Mouse (Mus musculus) neural tube, embryonic 12.5 days (tissue): ENCODE measurements around the gene Prlh. TPM values are rescaled to one million over a fixed set of nuclear protein-coding genes. Genes with fewer than 3 reads are reported as not detected.
A peak's percentile ranks its signal among the peaks of the same experiment; 100 is the strongest.

Experiments used
- ATAC-seq: fragments of 200-750 bp; cut with Nextera tagmentation; 2 replicates; pipeline ENCODE4 v1.8.0; 2017; ENCODE audit warnings: low read depth, mild to moderate bottlenecking, moderate TSS enrichment, moderate library complexity; ENCODE audit not compliant: low FRiP score
- H3K27ac ChIP-seq: fragments of 300-500 bp; sonication (generic); 2 replicates; pipeline ENCODE4 v1.5.1; 2016
- H3K27me3 ChIP-seq: fragments of 300-500 bp; sonication (generic); replicated peaks from 2 replicates; pipeline ENCODE4 v1.6.1; 2016; ENCODE audit warnings: mild to moderate bottlenecking
- H3K36me3 ChIP-seq: fragments of 300-500 bp; sonication (generic); 2 replicates; pipeline ENCODE4 v1.6.1; 2016; ENCODE audit warnings: mild to moderate bottlenecking
- H3K4me1 ChIP-seq: fragments of 300-500 bp; sonication (generic); 2 replicates; pipeline ENCODE4 v1.6.1; 2016
- H3K4me2 ChIP-seq: fragments of 300-500 bp; sonication (generic); replicated peaks from 2 replicates; pipeline ENCODE4 v1.6.1; 2016; ENCODE audit warnings: mild to moderate bottlenecking
- H3K4me3 ChIP-seq: fragments of 300-500 bp; sonication (generic); 2 replicates; pipeline ENCODE4 v1.5.1; 2016
- H3K9ac ChIP-seq: fragments of 300-500 bp; sonication (generic); 2 replicates; pipeline ENCODE4 v1.6.1; 2016; ENCODE audit warnings: mild to moderate bottlenecking
- H3K9me3 ChIP-seq: fragments of 300-500 bp; sonication (generic); 2 replicates; pipeline ENCODE4 v1.6.1; 2016; ENCODE audit warnings: mild to moderate bottlenecking
- WGBS: fragments of 180-500 bp; shearing (Covaris S2); methylation state at CpG from one replicate; pipeline ENCODE4 v1.1.7; 2016; 5-methylcytosine and 5-hydroxymethylcytosine counted together
- polyA plus RNA-seq: library from polyadenylated mRNA; unstranded; fragments of >200 nt; fragmentation: Nextera tagmentation; extraction: Ambion mirVana; gene quantifications from 2 replicates; pipeline ENCODE4 v1.2.1, GENCODE M21; 2016

Gene Prlh
- polyA plus RNA-seq, result not detected in 2 replicates

DNA sequence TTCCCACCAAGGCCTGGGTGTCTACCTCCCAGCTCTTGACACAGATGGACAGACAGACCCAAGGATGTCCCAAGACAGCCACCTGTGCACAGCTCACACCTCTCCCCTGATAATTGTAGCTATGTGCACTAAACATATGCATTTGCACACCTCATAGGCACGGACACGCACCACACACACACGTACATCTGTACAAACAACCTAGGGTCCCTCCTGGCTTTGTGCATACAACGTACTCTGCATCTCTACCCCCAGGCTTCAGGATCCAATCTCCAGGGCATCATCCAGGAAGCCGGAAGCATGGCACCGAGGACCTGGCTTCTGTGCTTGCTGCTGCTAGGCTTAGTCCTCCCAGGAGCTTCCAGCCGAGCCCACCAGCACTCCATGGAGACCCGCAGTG is at the start of gene Prlh:
TSS of gene Prlh (plus strand) at position 301 of the 400 bp plus-strand sequence.
- ATAC-seq, result no peak
- no peak within 1 kb of the TSS for H3K4me3 ChIP-seq
- no peaks in the 10 kb centered on the region for H3K27me3 ChIP-seq
- H3K27ac ChIP-seq, result no peak within 1 kb of the TSS
- no peaks in the 10 kb centered on the region for H3K9me3 ChIP-seq
- H3K36me3 ChIP-seq, result no peaks in the 10 kb centered on the region
- no peaks in the 10 kb centered on the region for H3K4me1 ChIP-seq
- H3K9ac ChIP-seq, result no peak within 1 kb of the TSS
- no peak within 1 kb of the TSS for H3K4me2 ChIP-seq
- WGBS, result 82% methylated on average over 8 of the region's 8 CpGs

DNA sequence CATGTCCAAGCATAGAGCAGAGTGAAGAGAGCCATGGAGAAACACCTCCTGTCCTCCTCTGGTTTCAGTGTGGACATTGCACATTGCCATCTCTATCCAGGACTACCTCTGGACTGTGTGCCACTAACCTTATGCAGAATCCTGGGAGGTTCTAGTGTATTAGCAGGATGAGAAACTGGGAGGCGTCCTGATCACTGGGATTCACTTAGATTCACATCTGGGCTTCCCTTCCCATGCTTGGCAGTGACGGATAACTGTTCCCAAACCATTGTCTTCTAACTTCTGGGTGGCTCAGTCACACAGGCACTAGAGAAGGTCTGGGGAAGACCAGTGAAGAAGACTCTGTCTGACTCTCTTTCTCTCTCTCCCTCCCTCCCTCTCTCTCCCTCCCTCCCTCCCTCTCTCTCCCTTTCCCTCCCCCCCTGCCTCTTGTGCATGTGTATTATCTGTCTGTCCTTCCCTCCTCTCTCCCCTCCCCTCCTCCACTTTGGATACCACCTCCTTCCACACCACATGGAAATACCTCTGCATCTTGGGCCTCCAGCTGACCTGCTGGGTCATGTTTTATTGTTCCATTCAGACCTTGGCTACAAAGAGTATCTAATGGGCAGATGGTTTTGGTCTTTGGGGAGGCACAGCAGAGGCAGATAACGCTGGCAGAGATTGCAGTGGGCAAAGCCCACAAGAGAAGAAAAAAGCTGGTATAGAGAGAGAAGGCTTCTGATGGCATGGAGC is 49.5 kb upstream of the Prlh start:
- Histone ChIP-seq H3K27me3 (no peaks in the 10 kb centered on the region), H3K4me2 (no peak overlapping the region), H3K9me3 (no peaks in the 10 kb centered on the region), H3K4me1 (0 out of 2 replicates have a peak, but pooled peaks cover 4% of the 10 kb centered on the region), H3K4me3 (no peak overlapping the region), H3K36me3 (no peaks in the 10 kb centered on the region), H3K27ac (no peak overlapping the region), H3K9ac (no peak overlapping the region)
- ATAC-seq, result no peak
- 44% methylated on average over 3 of the region's 3 CpGs for WGBS

DNA sequence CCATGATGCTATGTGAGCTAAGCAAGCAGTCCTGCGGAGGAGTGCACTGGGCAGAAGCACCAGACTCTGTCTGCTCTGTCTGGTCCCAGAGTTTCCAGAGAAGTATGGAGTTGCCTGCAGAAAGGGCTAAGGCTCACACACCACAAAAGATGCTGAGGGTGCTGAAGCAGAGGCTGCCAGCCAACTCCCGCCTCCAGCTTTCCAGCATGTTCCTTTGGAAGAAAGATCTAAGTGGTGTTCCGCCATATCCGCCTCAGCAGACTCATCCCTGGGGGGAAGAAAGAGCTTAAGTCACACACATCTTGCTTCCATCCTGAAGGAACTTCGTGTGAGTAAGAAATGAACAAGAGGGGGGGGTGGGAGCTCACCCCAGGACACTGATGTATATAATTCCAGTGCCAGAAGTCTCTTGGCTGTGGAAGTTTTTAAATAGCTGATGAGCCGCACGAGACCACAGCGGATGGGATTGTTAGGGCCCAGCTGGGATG is 48.9 kb upstream of the Prlh start:
- H3K4me2 ChIP-seq, result no peak overlapping the region
- no peaks in the 10 kb centered on the region for H3K36me3 ChIP-seq
- no peak overlapping the region for H3K27ac ChIP-seq

DNA sequence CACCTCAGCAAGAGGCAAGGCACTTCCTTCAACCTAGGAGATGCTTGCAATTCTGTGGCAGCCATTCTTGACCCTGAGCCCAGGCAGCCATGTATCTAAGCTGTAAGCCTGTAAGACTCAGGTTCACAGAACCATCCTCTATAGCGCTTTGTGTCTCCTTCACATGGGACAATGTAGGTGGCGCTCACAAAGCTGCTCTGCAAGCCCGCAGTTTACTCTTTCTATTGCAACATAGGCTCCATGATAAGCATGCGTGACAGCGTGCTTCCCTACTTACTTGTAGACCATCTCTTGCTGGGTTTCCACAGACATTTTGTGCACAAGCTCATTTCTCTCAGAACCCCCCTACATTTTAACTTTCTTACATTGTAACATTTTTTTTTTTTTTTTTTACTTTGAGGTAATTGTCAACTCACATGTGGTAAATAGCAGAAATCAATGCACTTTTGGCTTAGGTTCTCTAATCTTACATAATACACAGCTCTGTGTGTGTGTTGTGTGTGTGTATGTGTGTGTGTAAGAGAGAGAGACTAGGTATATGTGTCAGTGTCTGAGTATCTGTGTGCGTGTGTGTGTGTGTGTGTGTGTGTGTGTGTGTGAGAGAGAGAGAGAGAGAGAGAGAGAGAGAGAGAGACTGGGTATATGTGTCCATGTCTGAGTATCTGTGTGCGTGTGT is 48.0 kb upstream of the Prlh start:
- Histone ChIP-seq H3K36me3 (no peaks in the 10 kb centered on the region), H3K9ac (no peak overlapping the region), H3K4me1 (0 out of 2 replicates have a peak, but pooled peaks cover 6% of the 10 kb centered on the region), H3K4me3 (no peak overlapping the region), H3K9me3 (no peaks in the 10 kb centered on the region), H3K27ac (no peak overlapping the region), H3K27me3 (no peaks in the 10 kb centered on the region), H3K4me2 (no peak overlapping the region)
- WGBS, result 86% methylated on average over 7 of the region's 7 CpGs
- no peak for ATAC-seq

More for the DNA sequence above, 48.9 kb upstream of the Prlh start:
- no peaks in the 10 kb centered on the region for H3K27me3 ChIP-seq
- no peak overlapping the region for H3K9ac ChIP-seq
- ATAC-seq, result no peak
- WGBS, result 68% methylated on average over 8 of the region's 8 CpGs
- no peak overlapping the region for H3K4me3 ChIP-seq
- H3K9me3 ChIP-seq, result no peaks in the 10 kb centered on the region
- 0 out of 2 replicates have a peak, but pooled peaks cover 4% of the 10 kb centered on the region for H3K4me1 ChIP-seq

DNA sequence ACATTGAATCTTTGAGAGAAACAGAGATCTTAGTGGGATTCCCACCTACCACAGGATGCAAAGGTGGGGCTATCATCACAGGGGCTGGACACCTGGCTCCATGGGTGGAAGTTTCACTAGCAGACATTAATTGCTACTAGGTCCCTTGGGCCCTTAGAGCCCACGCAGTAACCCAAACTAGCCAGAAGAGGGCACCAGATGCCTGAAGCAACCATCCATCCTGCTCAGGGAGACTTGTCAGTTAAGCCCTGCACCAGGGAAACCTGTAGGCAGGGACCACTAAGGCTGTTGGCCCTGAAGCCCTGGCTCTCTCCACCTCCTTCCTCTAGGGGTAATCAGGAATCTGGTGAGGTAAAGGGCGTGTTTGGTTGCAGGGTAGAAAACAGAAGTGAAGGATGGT is 46.6 kb upstream of the Prlh start:
- Histone ChIP-seq H3K4me3 (no peak overlapping the region), H3K27me3 (no peaks in the 10 kb centered on the region), H3K36me3 (no peaks in the 10 kb centered on the region), H3K27ac (no peak overlapping the region), H3K4me1 (0 out of 2 replicates have a peak, but pooled peaks cover 6% of the 10 kb centered on the region), H3K9me3 (no peaks in the 10 kb centered on the region), H3K9ac (no peak overlapping the region), H3K4me2 (no peak overlapping the region)
- WGBS, result 11% methylated on average over 2 of the region's 2 CpGs
- ATAC-seq, result no peak

DNA sequence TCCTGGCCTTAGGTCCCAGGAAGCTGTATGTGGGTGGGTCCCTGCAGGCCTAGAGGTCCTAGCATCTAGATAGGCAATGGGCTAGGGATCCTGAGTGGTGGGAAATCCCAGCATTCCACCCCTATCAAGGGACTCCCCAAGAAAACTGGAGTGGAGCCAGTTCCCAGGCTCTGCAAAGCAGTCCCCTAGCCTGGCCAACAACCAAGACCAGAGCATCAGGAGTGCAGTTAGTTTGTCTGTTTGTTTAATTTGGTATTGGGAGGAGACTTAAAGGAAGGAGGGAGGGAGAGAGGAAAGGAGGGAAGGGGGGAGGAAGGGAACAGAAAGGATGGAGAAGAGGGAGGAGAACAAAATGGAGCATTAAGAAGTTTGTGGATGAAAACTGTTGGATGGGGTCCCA is 43.7 kb upstream of the Prlh start:
- 0 out of 2 replicates have a peak, but pooled peaks cover 2% of the 10 kb centered on the region for H3K4me1 ChIP-seq
- H3K36me3 ChIP-seq, result no peaks in the 10 kb centered on the region
- H3K27me3 ChIP-seq, result no peaks in the 10 kb centered on the region
- no peak for ATAC-seq
- H3K9ac ChIP-seq, result no peak overlapping the region
- H3K27ac ChIP-seq, result no peak overlapping the region
- no peaks in the 10 kb centered on the region for H3K9me3 ChIP-seq
- no peak overlapping the region for H3K4me3 ChIP-seq
- H3K4me2 ChIP-seq, result no peak overlapping the region

DNA sequence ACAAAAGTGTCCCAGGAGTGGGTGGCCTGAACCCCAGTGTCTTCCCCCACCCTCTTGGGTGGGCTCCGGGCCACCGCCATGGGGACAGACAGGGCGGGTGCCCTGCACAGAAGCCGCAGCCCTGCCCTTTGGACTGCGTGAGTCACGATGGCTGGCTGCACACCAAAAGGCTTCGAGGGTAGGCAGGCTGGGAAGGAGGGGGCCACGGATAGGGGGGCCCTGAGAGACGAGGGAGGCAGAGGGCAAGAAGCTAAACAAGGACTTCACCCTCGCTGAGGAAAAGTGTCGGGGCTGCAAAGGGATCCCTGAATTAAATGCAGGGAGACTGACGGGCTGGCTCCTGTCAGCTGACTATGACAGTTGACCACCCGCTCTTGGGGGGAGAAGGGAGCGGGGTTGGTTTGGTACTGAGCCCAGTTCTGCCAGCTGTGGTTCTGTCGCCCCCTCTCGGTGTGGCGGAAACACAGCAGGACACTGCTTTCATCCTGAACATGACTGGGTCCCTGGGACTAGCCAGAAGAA is 43.2 kb upstream of the Prlh start:
- H3K9me3 ChIP-seq, result no peaks in the 10 kb centered on the region
- WGBS, result 49% methylated on average over 17 of the region's 17 CpGs
- H3K4me2 ChIP-seq, result no peak overlapping the region
- no peak overlapping the region for H3K9ac ChIP-seq
- no peak overlapping the region for H3K27ac ChIP-seq
- H3K36me3 ChIP-seq, result no peaks in the 10 kb centered on the region
- H3K4me1 ChIP-seq, result peaks cover 2% of the 10 kb centered on the region; the same call in 1 of the 2 replicates
- H3K4me3 ChIP-seq, result no peak overlapping the region
- H3K27me3 ChIP-seq, result 0 out of 2 replicates have a peak, but pooled peaks cover 4% of the 10 kb centered on the region
- no peak for ATAC-seq

DNA sequence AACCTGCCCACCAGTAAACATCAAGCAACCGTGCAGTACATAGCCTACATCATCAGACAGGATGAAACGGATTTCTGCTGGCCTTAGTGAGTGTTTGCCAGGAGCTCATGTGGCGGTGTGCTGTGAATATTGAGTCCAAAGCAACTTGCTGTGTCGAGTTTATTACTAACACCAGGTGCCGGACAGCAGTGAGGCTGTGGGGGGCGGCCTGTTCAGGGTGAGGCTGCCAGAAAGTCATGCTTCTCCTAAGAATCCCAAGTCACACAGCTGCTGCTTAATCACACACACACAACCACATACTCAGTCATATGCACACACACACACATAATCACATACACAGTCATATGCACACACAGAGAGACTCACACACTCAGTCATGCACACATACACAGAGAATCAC is 39.7 kb upstream of the Prlh start:
- 78% methylated on average over 6 of the region's 6 CpGs for WGBS
- Histone ChIP-seq H3K4me3 (no peak overlapping the region), H3K4me2 (no peak overlapping the region), H3K27me3 (peaks cover 4% of the 10 kb centered on the region; the same call in 1 of the 2 replicates), H3K4me1 (peaks cover 10% of the 10 kb centered on the region), H3K27ac (no peak overlapping the region), H3K9me3 (no peaks in the 10 kb centered on the region), H3K36me3 (no peaks in the 10 kb centered on the region), H3K9ac (no peak overlapping the region)
- no peak for ATAC-seq

DNA sequence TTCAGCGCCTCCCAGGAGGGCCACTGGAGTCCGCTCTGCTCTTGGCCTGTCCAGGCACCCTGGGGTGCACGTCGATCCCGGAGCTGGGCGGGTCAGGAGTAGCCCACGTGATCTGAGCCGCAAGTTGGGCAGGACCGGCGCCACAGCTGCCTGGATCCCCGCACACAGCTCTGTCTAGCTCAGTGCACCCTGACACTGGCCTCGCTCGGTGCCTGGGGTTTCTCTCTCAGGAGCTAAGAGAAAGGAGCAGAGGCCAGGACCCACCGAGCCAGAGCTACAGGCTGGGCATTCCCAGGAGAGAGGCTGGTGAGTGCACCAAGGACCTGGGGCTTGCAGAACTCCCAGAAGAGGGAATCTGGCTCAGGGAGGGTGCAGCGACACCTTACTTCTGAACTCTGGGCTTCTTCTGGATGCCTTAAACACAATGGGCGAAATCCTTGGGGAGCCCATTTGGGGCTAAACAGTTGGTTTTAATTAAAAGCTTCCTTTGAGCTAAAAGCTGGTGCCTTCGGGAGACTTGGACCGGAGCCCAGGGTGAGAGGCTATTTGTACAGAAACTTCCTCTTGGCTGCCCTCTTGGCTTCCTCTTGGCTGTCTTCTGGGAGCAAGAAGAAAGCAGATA is 37.8 kb upstream of the Prlh start, which contains the start of gene Mlph:
TSS of gene Mlph (plus strand) at position 138 of the 622 bp plus-strand sequence.
- no peaks in the 10 kb centered on the region for H3K36me3 ChIP-seq
- WGBS, result 13% methylated on average over 18 of the region's 18 CpGs
- no peak within 1 kb of the TSS for H3K27ac ChIP-seq
- no peak for ATAC-seq
- peaks cover 7% of the 10 kb centered on the region for H3K4me1 ChIP-seq
- peak within 1 kb of the TSS; percentile 52 for H3K4me2 ChIP-seq
- no peak within 1 kb of the TSS for H3K9ac ChIP-seq
- 0 out of 2 replicates have a peak within 1 kb of the TSS, but pooled peaks have one; percentile 13 for H3K4me3 ChIP-seq
- H3K27me3 ChIP-seq, result peaks cover 4% of the 10 kb centered on the region; the same call in 1 of the 2 replicates
- H3K9me3 ChIP-seq, result peaks cover 6% of the 10 kb centered on the region

DNA sequence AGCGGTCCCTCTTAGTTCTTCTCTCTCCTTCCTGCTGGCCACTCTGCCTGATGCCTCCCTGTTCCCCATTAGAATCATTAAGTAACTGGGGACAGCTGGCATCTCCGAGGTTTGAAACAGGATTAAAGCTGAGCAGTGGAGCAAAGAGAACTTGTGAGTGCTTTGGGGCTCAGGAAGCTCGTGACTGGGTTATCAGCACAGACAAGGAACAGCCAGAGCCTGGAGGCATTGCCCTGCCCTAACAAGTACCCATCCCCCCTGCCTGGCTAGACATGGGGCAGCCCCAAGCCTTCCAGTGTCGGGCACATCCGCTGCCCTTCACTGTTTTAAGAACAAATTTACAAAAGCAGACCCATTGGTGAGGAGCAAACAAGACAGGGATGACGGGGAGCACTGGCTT is 35.4 kb upstream of the Prlh start:
- ATAC-seq, result no peak
- Histone ChIP-seq H3K9me3 (peaks cover 8% of the 10 kb centered on the region), H3K4me3 (no peak overlapping the region), H3K4me2 (no peak overlapping the region), H3K36me3 (no peaks in the 10 kb centered on the region), H3K4me1 (peaks cover 7% of the 10 kb centered on the region), H3K9ac (no peak overlapping the region), H3K27me3 (peaks cover 4% of the 10 kb centered on the region; the same call in 1 of the 2 replicates), H3K27ac (no peak overlapping the region)
- 73% methylated on average over 6 of the region's 6 CpGs for WGBS

DNA sequence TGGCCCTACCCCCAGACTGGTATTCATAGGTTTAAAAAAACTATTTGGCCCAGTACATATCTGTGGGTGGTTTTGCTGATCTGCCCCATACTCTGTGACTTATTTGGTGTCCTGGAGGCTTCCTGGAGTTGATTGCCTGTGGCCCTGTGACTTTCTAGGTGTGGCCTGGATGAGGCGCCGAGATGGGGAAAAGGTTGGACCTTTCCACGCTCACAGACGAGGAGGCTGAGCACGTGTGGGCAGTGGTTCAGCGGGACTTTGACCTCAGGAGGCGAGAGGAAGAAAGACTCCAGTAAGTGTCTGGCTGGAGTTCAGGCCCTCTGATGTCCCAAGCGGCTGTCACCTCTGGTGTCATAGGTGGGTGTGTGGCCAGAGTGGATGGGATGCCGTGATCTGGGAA is 31.2 kb upstream of the Prlh start:
- 90% methylated on average over 9 of the region's 9 CpGs for WGBS
- Histone ChIP-seq H3K4me3 (no peak overlapping the region), H3K9ac (no peak overlapping the region), H3K4me2 (no peak overlapping the region), H3K27ac (no peak overlapping the region), H3K9me3 (peaks cover 8% of the 10 kb centered on the region), H3K36me3 (no peaks in the 10 kb centered on the region), H3K27me3 (no peaks in the 10 kb centered on the region), H3K4me1 (no peaks in the 10 kb centered on the region)
- no peak for ATAC-seq

DNA sequence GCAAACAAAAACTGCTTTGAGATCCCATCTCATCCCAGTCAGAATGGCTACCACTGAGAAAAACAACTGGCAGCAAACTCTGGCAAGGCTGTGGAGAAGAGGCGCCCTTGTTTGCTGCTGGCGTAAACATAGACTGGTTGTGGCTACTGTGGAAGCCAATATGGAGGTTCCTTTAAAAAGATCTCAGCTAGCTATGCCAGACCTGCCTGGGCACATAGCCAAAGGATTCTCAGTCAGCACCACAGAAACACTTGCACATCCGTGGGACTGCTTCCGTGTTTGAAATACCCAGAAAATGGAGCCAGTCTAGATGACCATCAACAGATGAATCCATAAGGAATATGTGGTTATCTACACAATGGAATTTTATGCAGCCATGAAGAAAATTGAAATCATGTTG is 26.9 kb upstream of the Prlh start:
- Histone ChIP-seq H3K9ac (no peak overlapping the region), H3K9me3 (no peaks in the 10 kb centered on the region), H3K36me3 (no peaks in the 10 kb centered on the region), H3K4me1 (peaks cover 7% of the 10 kb centered on the region), H3K4me3 (no peak overlapping the region), H3K27ac (no peak overlapping the region), H3K4me2 (no peak overlapping the region), H3K27me3 (peaks cover 9% of the 10 kb centered on the region)
- ATAC-seq, result no peak
- WGBS, result 89% methylated on average over 4 of the region's 4 CpGs
